Mouse (Mus musculus) MEL (cell line): ENCODE measurements at regions not wholly inside any gene's neighbourhood (a gene's known extent, or its start where the extent isn't known, plus 50 kb on each side); places are given as distances from the start of the nearest gene placed in this dataset.

Source experiments
- BHLHE40 ChIP-seq: IDR thresholded peaks from 2 replicates; pipeline ENCODE4 v1.6.1; 2012; ENCODE audit warnings: low read depth, mild to moderate bottlenecking, inconsistent platforms, low read length, improper control_type of control experiment, borderline replicate concordance
- CHD2 ChIP-seq: IDR thresholded peaks from 2 replicates; pipeline ENCODE4 v1.6.1; 2011; ENCODE audit warnings: low read length, improper control_type of control experiment
- MAFK ChIP-seq: IDR thresholded peaks from 2 replicates; pipeline ENCODE4 v1.6.1; 2011; ENCODE audit warnings: low read depth, mild to moderate bottlenecking, low read length, improper control_type of control experiment, borderline replicate concordance
- NRF1 ChIP-seq: IDR thresholded peaks from 2 replicates; pipeline ENCODE4 v1.6.1; 2014; ENCODE audit warnings: low read depth, mild to moderate bottlenecking, inconsistent platforms, low read length, improper control_type of control experiment, moderate library complexity; ENCODE audit not compliant: poor library complexity, insufficient read depth, severe bottlenecking

DNA sequence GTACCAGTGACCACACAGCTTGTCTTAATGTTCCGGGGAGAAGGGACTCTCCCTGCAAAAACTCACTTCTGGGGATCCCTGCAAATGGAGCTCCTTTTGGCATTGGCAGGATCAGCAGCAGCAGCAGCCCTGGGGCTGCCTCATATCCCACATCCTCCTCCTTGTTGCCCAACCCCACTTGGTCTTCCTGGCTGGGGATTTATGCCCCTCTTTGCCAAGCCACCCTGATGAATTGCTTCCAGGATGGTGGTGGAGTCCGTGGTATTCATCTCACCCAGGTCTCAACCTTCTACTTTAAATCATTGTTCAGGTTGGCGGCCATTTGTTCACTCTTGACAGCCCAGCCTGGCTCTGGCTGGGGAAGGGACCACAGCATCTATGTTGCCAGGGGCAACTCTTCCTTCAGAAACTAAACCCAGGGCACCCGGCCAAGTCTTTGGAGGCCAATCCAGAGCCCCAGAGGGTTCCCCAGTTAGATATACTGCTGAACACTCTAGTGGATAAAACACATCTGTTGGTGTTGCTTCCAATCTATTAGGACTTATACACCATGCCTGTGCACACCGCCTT lies 66.0 kb downstream of the Gm4791 start:
- TF ChIP-seq CHD2 = no peak
- TF ChIP-seq MAFK = no peak
- TF ChIP-seq NRF1 = no peak
- TF ChIP-seq BHLHE40 = no peak
